Mouse (Mus musculus): ENCODE measurements around the gene Evx2.

The Evx2 gene

DNA sequence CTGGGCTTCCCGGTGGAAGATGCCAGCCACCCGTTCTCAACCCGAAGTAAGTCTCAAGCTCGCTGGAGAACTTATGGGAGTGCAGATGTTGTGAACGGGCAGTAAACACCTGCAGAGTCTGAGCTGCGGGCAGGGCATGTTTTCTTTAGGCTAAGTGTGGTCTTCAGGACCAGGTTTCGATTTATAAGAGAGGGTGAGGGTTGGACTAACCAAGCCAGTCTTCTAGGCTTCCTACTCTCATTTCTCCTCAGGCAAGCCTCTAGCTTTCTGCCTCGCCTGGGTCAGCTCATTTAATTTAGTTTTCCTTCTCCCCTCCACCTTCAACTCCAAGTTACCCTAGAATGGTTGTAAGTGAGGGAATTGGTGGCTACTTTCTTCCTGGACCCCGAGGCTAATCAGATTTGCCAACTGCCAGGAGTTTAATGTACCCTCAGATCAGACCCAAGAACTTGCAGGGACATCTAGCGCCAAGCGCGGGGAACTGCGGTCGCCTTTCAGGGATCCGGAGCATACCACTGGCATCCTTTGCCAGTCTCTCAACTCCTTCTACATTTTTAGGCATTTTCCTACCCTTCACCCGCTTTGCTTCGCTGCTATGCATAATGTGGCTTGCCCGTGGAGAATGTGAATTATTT, 4.1 kb upstream of the Evx2 start:
- peak; percentile 74 for DNase-seq

DNA sequence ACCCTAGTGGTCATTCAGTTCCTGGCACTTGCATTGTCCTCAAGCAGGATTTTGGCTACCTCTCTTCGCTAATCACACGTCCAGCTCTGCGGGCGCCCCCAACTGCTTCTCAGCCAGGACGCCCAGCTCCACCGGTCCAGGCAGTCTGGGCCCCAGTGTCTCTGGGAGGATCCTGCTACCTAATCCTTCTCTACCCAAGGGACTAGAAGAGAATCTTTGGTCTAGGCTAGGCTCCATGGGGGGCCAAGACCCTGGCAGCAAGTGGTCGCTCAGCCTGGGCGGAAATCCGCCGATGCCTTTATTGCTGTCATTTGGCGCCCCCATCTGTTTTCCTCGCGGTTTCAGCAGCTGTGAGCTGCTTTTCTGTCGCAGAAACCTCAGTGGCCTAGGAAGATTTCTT, 2.3 kb upstream of the Evx2 start:
- DNase-seq, result peak; percentile 71

DNA sequence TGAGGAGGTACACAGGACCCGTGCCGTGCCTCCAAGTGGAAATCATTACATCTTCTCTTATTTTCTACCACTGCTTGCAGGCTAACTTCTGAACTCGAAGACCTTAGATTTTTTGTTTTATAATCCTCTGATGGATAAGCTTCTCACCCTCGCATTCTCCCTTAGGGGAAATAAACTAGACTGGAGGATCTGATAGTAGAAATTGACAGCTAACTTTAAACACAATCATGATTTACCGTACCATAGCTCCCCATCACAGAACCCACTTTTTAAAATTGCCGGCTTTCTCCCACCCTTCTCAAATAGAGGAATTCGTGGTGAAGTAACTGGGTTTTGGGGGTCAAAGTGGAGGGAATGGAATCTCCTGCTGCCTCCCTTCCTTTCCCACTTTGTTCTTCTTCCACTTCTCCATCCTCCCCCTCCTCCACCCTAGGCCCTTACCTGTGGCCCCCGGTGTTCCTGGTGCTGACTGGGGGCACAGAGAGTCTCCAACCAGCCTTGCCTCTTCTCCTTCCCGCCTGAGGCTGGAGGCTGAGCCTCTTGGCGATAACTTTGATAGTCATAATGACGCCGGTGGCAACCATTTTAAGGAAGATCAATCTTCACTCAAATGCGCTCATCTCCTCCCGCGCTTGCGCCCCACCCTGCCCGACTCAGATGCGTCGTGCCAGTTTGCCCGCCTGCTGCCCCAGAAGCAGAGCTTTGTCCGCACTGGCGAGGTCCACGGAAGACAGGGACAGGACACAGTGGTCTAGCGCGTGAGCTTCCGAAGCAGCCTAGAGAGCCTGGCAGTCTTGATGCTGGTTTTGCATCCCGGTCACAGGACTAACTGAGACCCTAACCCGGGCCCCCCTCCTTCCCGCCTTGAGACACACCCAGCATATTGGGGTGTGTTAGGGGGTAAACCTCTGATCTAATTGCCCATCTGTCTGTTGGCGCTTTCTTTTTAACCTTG, 1.3 kb upstream of the Evx2 start:
- DNase-seq, result no peak

DNA sequence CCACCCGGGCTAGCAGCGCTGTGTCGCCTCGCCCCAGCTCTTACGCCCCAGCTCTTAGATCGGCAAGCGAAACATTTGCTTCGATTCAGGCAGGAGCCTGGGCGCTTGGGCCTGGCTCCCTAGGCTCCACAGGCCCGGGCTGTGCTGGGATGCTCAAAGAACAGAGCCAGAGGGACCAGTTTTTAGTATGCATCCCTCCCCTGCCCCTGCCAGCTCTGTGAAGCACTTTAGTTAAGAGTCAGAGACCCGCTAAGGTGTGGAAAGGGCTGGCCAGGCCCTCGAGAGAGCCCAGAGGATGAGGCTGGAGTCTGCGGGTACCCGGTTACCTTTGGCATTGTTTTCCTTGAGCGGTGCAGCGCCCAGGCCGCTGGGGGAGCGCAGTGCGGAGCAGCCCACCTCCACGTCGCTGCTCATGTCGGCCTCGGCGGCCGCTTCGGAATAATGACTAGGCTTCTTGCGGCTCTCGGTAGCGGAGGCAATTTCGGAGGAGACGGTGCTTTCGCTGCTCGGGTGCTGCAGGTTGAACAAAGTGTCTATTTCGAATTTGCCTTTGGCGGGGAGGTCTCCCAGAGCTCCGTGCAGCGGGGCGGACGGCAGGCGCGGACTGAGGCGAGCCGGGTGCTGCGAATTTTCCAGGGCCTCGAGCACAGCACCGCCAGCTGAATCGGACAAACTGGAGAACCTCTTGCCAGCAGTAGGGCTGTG, 538 bp downstream of the Evx2 start:
- no peak for DNase-seq

DNA sequence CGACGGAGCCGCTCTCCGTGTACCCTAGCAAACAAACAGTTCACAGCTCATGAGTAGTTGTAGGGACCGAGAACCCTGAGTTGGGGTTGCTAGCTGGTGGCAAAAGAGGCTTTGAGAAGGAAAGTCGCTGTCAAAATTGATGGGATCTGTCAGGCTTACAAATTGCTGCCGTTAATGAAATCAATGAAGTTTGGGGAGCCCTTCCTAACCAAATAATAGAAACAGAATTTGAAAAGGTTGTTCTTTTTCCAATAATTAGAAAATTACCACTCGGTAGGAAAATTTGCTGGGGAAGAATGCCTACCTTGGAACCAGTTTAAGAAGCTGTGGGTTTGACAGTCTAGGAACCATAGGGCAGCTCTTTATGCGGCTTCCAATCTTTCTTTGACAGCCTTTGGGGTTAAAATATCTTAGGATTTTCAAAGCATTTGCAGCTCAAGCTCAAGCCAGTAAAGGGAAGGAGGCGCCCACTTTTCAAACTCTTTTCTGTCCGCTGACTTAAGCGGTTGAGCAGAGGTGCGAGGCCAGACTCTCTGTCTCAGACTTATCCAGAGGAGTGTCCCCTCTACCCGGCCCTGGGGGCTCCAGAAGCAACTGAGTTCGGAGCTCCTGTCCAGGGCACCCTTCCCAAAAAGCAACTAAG, 1.2 kb downstream of the Evx2 start:
- no peak for DNase-seq

DNA sequence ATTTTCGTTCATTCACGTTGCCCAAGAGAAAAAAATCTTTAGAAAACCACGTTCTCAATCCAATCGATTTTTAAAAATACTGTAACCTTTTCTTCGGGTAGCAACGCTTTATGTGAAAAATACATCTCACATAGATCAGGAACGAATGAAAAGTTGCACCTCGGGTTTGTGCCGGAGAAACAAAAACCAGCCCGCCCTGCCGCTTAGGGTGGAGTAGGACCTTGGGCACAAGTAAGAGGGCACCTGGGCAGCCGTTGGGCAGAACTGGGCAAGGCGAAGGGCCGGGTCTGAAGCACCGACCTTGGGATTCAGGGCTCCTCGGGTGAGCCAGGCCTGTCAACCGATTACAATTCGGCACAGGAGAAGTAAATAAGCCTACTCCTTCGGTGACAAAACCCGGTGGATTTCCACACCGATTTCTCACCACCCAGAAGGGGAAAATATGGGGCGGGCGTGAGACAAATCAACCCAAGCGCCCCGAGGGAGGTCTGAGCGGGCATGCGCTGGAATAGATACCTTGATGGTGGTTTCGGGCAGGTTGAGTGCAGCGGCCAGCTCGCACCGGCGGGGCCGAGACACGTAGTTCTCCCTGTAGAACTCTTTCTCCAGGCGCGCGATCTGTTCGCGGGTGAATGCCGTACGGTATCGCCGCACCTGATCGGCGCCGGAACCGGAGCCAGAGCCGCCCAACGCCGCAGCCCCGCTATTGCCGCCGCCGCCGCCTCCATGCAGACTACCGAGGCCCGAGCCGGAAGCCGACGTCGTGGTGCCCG, 1.9 kb downstream of the Evx2 start:
- no peak for DNase-seq

DNA sequence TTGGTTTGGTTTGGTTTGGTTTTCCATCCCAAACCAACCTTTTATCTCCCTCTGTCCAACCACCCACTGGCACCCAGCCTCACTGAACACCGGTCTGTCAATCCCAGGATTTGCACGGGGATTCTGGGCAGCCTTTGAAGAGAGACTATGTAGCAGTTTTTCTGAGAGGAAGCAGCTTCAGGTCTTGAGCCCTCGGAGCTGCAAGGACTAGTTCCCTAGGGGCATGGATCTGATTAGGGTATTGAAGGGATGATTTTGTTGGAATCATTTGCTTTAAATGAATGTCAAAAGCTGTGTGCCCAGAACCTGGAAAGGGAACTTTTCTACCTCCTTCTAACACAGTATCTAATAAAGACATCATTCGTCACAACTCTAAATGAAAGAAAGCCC, 2.7 kb downstream of the Evx2 start:
- DNase-seq, result no peak

DNA sequence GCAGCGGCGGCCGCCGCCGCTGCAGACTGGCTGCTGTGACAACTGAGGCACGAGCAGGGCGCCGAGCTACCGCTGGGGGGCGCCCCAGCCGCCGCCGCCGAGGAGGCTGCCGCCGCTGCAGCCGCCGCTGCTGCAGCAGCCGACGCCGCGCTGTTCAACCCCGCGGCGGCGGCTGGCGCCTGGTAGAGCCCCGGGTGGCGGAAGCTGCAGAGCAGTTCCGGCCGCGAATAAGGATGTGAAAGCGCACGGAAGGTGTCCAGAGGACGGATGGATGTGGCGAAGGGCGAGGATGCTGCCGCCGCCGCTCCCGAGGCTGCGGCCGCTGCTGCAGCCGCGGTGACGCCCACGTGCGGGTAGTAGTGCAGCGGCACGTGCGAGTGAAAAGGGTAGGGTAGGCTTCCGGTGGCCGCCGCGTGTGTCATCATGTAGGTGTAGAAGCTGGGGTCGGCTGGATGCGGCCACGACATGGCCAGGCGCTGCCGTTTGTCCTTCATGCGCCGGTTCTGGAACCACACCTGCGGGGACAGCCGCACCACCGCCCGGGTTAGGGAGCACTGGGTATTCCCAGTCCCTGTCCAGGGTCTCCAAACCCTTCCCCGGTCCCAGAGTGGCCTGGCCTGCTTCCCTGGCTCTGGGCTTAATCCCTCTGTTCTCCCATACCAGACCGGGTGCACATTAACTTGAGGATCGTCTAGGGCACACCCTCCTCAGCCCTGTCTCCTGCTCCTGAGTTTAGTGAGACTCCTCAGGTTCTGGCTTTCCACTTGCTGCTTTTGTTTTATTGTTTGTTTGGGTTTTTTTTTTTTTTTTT, 3.3 kb downstream of the Evx2 start:
- no peak for DNase-seq

DNA sequence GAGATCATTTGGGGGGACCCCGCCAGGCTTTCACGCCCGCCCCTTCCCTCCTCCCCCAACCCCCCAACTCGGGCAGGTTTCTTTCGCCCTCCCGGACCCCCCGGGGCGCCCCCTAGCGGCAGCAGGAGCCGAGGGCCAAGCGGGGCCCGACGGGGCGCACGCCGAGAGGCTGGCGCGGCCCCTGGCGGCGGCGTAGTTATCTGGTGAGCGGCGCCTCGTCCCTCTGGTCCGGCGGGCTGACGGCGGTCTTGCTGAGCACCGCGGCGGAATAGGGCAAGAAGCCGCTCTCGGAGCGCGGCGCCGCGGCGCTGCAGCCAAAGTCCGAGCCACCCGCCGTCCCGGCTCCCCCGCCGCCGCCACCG, 4.0 kb downstream of the Evx2 start:
- DNase-seq, result peak; percentile 38

DNA sequence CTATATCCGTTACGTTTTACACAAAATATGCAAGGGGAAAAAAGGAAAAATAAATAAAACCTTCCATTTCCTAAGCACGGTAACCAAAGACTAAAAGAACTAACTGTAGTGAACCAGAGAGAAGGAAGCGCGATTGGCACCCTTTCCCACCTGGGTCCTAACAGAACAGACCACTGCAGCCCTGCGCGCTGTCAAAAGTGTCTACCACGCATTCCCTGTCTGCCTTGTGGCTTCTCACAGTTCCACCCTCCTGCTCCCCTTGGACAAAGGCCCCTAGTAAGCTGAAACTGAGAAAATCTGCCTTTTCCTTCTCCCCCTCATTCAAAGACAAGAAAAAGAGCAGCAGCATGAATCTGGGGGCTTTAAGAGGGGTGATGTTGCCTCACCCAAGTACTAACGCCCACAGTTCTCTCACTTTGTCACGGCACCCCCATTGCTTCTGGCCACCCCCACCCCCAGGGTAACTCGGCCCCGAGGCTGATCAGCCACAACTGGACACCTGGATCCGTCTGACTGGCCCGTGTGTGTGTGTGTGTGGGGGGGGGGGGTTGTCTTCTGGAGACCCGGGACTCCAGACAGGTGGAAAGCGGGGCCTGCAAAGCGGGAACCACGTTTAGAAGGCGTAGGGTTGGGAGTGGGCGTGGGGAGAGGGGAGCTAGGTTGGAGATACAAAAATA, 4.5 kb downstream of the Evx2 start:
- no peak for DNase-seq

DNA sequence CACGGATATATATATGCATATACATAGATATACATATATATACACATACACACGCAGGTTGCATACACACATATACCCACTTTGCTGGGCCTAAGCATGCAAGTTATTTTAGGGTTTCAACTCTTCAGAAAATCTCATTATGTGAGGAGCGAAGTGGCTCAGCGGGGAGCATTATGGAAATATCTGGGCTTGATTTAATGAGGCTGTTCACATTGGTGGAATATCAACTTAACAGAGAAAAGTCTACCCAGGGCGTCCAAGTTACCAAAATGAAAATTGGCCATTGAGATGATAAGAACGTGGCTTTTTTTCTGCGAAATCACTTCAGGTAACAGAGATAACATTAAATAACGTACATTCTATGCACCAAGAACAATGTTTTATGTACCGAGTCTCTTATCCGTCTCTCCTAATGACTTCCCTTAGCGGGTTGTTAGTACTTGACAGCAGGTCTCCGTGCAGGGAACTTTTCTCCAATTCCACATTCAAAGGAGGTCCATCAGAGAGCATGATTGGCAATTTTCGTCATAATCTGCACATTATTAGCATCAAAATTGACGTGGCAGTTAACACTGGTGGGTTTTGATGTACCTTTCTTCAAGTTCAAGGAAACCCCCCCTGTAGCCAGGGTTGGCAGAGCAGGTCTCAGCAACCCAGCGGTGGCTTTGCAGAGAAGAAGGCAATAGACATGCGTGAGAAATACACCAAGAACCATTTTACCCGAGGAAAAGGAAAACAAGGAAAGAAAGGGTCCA, 5.4 kb downstream of the Evx2 start:
- no peak for DNase-seq

DNA sequence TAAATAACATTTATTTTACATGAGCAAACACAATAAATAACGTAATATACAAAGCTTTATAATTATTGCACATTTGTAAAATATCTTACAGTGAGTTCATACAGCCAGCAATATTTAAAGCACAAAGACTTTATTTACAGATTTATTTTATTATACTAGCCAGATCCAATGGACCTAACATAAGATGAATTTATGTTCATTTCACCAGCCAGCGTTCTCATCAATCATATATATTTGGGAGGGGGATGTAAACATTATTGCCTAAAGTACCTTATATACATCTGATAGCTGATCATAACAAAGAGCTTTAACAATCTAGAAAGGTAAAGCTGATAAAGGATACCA, 6.4 kb downstream of the Evx2 start:
- DNase-seq, result no peak

DNA sequence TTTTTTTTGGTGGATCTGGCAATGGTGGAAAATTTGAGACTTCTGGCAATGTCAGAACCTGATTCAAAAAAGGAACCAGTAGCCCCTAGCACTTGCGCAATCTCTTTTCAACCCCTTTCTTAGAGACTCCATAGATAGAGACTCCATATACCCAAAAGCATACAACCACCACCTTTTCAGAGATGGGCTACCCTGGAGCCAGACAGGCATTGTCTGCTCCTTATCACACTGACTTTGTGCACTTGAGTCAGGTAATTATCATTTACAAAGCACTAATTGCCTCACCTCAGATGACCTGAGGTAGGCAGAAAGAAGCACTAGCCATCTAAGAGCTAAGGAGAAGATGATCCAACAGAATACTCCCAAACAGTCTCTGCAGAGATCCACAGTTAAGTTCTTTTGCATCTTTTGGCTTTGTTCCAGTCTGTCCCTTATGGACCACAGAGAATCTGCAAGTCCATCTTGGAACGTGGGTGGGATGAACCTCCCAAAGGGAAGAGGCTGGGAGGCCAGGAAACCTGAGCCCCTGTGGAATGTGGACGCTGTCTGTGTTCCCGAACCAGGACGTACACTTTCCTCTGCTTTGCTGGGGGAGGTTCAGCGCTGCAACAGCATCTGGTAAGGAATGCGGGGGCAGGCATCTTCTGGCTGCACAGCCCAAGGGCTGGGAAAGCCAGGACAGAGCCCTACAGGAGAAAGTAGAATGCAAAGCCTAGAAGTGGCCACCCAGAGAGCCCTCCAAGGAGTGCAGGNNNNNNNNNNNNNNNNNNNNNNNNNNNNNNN, 12.1 kb downstream of the Evx2 start:
- DNase-seq, result no peak

DNA sequence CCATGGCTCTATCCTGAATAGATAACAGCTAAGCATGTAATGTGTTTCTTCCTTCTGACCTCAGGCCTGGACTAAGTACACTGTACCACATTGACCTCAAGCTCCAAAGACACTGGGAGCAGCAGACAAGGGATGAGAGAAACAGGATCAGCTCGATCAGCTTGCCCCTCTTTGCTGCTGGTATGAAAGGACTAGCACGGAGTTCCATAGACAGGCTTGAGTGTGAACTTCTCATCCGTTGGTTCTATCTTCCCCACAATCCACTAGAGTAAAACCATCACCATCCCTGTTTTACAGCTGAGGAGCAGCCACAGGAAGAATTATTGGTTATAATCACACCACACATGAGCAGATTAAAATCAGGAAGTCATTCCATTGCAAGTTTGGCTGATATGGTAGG, 13.7 kb downstream of the Evx2 start:
- DNase-seq, result no peak

DNA sequence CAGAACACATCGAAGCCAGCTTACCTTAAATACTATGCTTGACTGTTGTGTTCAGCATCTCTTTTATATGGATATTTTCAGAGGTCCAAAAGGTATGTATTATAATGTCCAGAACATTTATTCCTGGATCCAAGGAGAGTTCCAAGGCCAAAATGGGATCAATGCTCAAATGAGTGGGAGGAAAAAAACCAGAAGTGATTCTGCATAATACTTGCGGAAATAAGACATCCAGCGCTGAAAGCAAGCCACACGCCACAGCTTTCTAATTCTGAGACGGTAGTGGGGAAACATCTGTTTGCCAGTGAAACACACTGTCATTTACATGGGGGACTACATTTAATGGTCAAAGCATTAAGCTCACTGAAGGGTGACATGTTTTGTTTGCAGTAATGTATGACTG, 16.9 kb downstream of the Evx2 start:
- no peak for DNase-seq

DNA sequence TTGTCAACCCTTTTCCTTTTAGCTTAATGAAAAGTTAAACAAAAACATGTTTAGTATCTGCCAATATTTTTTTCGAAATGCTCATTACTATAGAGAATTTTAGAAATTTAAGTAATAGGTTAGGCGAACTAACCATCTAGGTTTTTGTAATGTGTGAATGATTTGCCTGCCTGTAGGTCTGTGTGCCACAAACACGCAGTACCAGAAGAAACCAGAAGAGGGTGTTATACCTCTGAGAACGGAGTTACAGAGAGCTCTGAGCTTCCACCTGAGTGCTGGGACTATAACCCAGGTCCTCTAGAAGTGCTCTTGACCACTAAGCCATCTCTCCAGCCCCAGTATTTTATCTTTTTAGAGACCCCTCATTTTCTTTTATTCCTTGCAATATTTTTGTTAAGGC, 23.9 kb downstream of the Evx2 start:
- DNase-seq, result no peak

DNA sequence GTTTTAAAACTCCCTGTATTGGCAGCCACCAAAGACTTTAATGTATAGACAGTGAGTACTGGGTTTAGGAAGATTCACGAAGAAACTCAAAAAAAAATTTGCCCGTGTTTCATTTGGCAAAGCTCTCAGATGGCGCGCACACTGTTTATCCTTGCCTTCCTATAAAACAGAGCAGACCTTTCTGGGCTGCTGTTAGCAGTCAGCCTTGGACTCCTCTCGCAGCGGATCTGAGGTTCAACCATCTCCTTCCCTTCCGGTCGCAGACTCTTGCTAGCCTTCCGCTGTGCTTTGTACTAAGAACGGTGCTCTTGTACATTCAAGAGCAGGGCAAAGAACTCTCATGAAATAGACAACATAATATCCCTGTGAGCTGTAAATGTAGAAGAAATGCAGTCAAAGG, 39.0 kb downstream of the Evx2 start:
- DNase-seq, result no peak

DNA sequence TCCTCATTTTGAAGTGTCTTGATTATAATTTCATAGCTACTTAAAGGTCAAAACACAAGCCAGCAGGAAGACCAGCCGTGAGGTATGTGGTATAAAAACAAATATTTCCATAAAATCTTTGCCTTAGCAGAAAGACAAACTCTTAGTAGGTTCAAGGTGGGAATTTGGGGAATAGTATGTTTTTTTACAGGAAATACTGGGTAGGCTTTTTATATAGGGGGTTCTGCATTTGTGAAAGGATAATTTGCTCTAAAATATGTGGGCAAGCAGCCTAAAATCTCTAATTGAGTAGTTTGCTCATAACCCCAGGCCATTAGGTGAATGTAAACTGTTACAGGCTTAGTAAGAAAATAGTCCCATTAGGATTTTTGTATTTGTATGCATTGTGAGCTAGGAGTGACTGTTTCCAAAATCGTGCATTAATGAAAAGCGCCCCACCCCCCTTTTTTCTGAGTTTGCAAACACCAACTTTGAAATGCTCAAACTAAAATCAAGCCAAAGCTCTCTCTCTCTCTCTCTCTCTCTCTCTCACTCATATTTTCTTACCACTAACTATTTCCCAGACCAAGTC, 39.6 kb downstream of the Evx2 start:
- DNase-seq, result no peak

DNA sequence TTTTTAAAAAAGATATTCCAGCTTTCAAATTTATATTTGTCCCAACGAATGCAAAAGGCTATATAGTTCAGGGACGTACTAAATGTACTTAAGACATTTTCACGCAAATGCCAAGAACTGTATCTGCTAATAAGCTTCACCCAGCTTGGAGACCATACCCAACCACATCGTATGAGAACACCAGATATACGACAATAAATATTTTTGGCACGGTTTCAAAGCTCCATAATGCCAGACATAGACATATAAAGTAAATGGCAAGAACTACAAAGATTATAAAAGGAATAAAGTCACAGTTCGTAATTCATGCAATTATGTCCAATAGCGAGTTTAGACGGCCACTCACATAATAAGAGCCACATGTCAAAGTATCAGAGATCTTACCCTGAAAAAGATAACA, 41.7 kb downstream of the Evx2 start:
- no peak for DNase-seq

All from right cerebral cortex, postnatal 4 days (tissue).